Mouse (Mus musculus) forebrain, embryonic 10.5 days (tissue): ENCODE results near the gene Gmeb1. TPM values are rescaled to one million over a fixed set of nuclear protein-coding genes. Genes with fewer than 3 reads are reported as not detected.
"Not testable (repeated sequence)": the region's sequence is repeated elsewhere in the genome, so short reads cannot be mapped to it uniquely, and the experiment has no call there.

ENCODE experiments used
- DNase-seq: peaks from one replicate; pipeline ENCODE4 v3.0.0-alpha.2; 2017; ENCODE audit warnings: low spot score; ENCODE audit errors: extremely low spot score
- H3K27ac ChIP-seq: fragments of 300-500 bp; sonication (generic); 2 replicates; pipeline ENCODE4 v1.5.1; 2016; ENCODE audit warnings: mild to moderate bottlenecking
- H3K27me3 ChIP-seq: fragments of 300-500 bp; sonication (generic); 2 replicates; pipeline ENCODE4 v1.6.1; 2016; ENCODE audit warnings: mild to moderate bottlenecking; ENCODE audit not compliant: poor library complexity, severe bottlenecking
- H3K36me3 ChIP-seq: fragments of 300-500 bp; sonication (generic); replicated peaks from 2 replicates; pipeline ENCODE4 v1.6.1; 2016; ENCODE audit warnings: mild to moderate bottlenecking, moderate library complexity
- H3K4me1 ChIP-seq: fragments of 300-500 bp; sonication (generic); 2 replicates; pipeline ENCODE4 v1.6.1; 2016
- H3K4me3 ChIP-seq: fragments of 300-500 bp; sonication (generic); 2 replicates; pipeline ENCODE4 v1.5.1; 2016; ENCODE audit warnings: mild to moderate bottlenecking, moderate library complexity
- H3K9me3 ChIP-seq: fragments of 300-500 bp; sonication (generic); 2 replicates; pipeline ENCODE4 v1.6.1; 2016; ENCODE audit warnings: mild to moderate bottlenecking, moderate library complexity
- WGBS: fragments of 180-500 bp; shearing (Covaris S2); methylation state at CpG from one replicate; pipeline ENCODE4 v1.1.7; 2016; 5-methylcytosine and 5-hydroxymethylcytosine counted together
- polyA plus RNA-seq: library from polyadenylated mRNA; unstranded; fragments of >200 nt; fragmentation: Nextera tagmentation; extraction: Ambion mirVana; gene quantifications from 2 replicates; pipeline ENCODE4 v1.2.1, GENCODE M21; 2016

Gene Gmeb1
- polyA plus RNA-seq, 1 experiment from 2014 or later, result 50.6 TPM

GRCm38 (mm10) chr4:132295696-132296390, 34.4 kb upstream of the Gmeb1 start:
- H3K4me3 ChIP-seq, result no peak overlapping the region
- H3K27ac ChIP-seq, result no peak overlapping the region
- no peak for DNase-seq
- H3K9me3 ChIP-seq, result peaks cover 5% of the 10 kb centered on the region; the same call in 1 of the 2 replicates
- no peaks in the 10 kb centered on the region; the same call in 1 of the 2 replicates for H3K4me1 ChIP-seq
- H3K36me3 ChIP-seq, result peaks cover 41% of the 10 kb centered on the region
- 48% methylated on average over 8 of the region's 8 CpGs for WGBS
- no peaks in the 10 kb centered on the region for H3K27me3 ChIP-seq

- DNase-seq, result no peak
- H3K4me1 ChIP-seq, result no peaks in the 10 kb centered on the region
- H3K36me3 ChIP-seq, result peaks cover 58% of the 10 kb centered on the region
- H3K27ac ChIP-seq, result no peak overlapping the region
- no peak overlapping the region for H3K4me3 ChIP-seq
- 84% methylated on average over 7 of the region's 7 CpGs for WGBS
- H3K27me3 ChIP-seq, result no peaks in the 10 kb centered on the region
- peaks cover 5% of the 10 kb centered on the region; the same call in 1 of the 2 replicates for H3K9me3 ChIP-seq
Observed at GRCm38 (mm10) chr4:132293682-132294240, 32.4 kb upstream of the Gmeb1 start.

GRCm38 (mm10) chr4:132292988-132293387, 31.6 kb upstream of the Gmeb1 start:
- H3K27ac ChIP-seq, result no peak overlapping the region
- H3K4me3 ChIP-seq, result no peak overlapping the region
- H3K4me1 ChIP-seq, result no peaks in the 10 kb centered on the region
- no peaks in the 10 kb centered on the region for H3K27me3 ChIP-seq
- H3K9me3 ChIP-seq, result peaks cover 5% of the 10 kb centered on the region; the same call in 1 of the 2 replicates
- WGBS, result 37% methylated on average over 4 of the region's 4 CpGs
- peaks cover 58% of the 10 kb centered on the region for H3K36me3 ChIP-seq
- no peak for DNase-seq

GRCm38 (mm10) chr4:132291624-132292335, 30.4 kb upstream of the Gmeb1 start:
- Histone ChIP-seq H3K27me3 (no peaks in the 10 kb centered on the region), H3K9me3 (peaks cover 5% of the 10 kb centered on the region; the same call in 1 of the 2 replicates), H3K27ac (no peak overlapping the region), H3K4me3 (no peak overlapping the region), H3K36me3 (peaks cover 65% of the 10 kb centered on the region), H3K4me1 (no peaks in the 10 kb centered on the region)
- 85% methylated on average over 12 of the region's 12 CpGs for WGBS
- DNase-seq, result no peak

GRCm38 (mm10) chr4:132291056-132291455, 29.7 kb upstream of the Gmeb1 start:
- Histone ChIP-seq H3K27ac (no peak overlapping the region), H3K36me3 (peaks cover 72% of the 10 kb centered on the region), H3K4me1 (no peaks in the 10 kb centered on the region), H3K27me3 (no peaks in the 10 kb centered on the region), H3K9me3 (peaks cover 5% of the 10 kb centered on the region; the same call in 1 of the 2 replicates), H3K4me3 (no peak overlapping the region)
- DNase-seq, result no peak
- 96% methylated on average over 4 of the region's 4 CpGs for WGBS

- 85% methylated on average over 4 of the region's 5 CpGs for WGBS
- peaks cover 82% of the 10 kb centered on the region for H3K36me3 ChIP-seq
- not testable (repeated sequence) for DNase-seq, H3K4me3 ChIP-seq, H3K4me1 ChIP-seq, H3K27ac ChIP-seq, H3K9me3 ChIP-seq, H3K27me3 ChIP-seq
Observed at GRCm38 (mm10) chr4:132288840-132289239, 27.4 kb upstream of the Gmeb1 start.

GRCm38 (mm10) chr4:132275949-132276348, 14.5 kb upstream of the Gmeb1 start:
- peaks cover 12% of the 10 kb centered on the region for H3K36me3 ChIP-seq
- no peaks in the 10 kb centered on the region for H3K9me3 ChIP-seq
- no peaks in the 10 kb centered on the region for H3K27me3 ChIP-seq
- peaks cover 28% of the 10 kb centered on the region for H3K4me1 ChIP-seq
- H3K4me3 ChIP-seq, result peak overlapping the region; percentile 81; the same call in 1 of the 2 replicates
- H3K27ac ChIP-seq, result no peak overlapping the region
- no peak for DNase-seq
- WGBS, result 92% methylated on average over 3 of the region's 3 CpGs

GRCm38 (mm10) chr4:132274156-132274862, 12.9 kb upstream of the Gmeb1 start, which contains the start of gene Taf12:
Gene Taf12, plus strand, starts transcription at chr4:132274375.
- under 1% methylated on average over 48 of the region's 48 CpGs for WGBS
- Histone ChIP-seq H3K4me1 (peaks cover 35% of the 10 kb centered on the region), H3K27me3 (no peaks in the 10 kb centered on the region), H3K9me3 (no peaks in the 10 kb centered on the region), H3K27ac (peak within 1 kb of the TSS; percentile 94), H3K36me3 (peaks cover 4% of the 10 kb centered on the region; the same call in 1 of the 2 replicates), H3K4me3 (peak within 1 kb of the TSS; percentile 81)
- peak; percentile 95 for DNase-seq

- peak overlapping the region; percentile 94 for H3K27ac ChIP-seq
- peak overlapping the region; percentile 81 for H3K4me3 ChIP-seq
- no peaks in the 10 kb centered on the region for H3K27me3 ChIP-seq
- no peaks in the 10 kb centered on the region for H3K9me3 ChIP-seq
- 82% methylated on average over 2 of the region's 2 CpGs for WGBS
- DNase-seq, result no peak
- H3K36me3 ChIP-seq, result peaks cover 4% of the 10 kb centered on the region; the same call in 1 of the 2 replicates
- H3K4me1 ChIP-seq, result peaks cover 35% of the 10 kb centered on the region
Observed at GRCm38 (mm10) chr4:132273166-132273565, 11.8 kb upstream of the Gmeb1 start.

GRCm38 (mm10) chr4:132269740-132270560, 8.5 kb upstream of the Gmeb1 start:
- Histone ChIP-seq H3K4me3 (peak overlapping the region; percentile 34), H3K36me3 (no peaks in the 10 kb centered on the region), H3K4me1 (peaks cover 22% of the 10 kb centered on the region), H3K27ac (peak overlapping the region; percentile 94), H3K9me3 (no peaks in the 10 kb centered on the region), H3K27me3 (no peaks in the 10 kb centered on the region)
- WGBS, result under 1% methylated on average over 35 of the region's 35 CpGs
- DNase-seq, result peak; percentile 92

- Histone ChIP-seq H3K27ac (no peak overlapping the region), H3K4me1 (peaks cover 21% of the 10 kb centered on the region)
- 17% methylated on average over 6 of the region's 6 CpGs for WGBS
Observed at GRCm38 (mm10) chr4:132268871-132269739, 7.7 kb upstream of the Gmeb1 start.

More at GRCm38 (mm10) chr4:132268871-132269739, 7.7 kb upstream of the Gmeb1 start:
- Histone ChIP-seq H3K27me3 (no peaks in the 10 kb centered on the region), H3K9me3 (no peaks in the 10 kb centered on the region), H3K36me3 (no peaks in the 10 kb centered on the region), H3K4me3 (no peak overlapping the region)
- no peak for DNase-seq
